In genomic region chr10:20259476-20259875, GRCm38 (mm10) we compare ENCODE assay signal across 16 mouse cellular contexts.
"Had no signal": no experiment of that assay in that cellular context is flagged by ENCODE, and none has a peak within 500 bp of the region (broad histone marks: within the 10 kb centered on the region; RNA-seq: fewer than 3 reads in every experiment).

No protein-coding gene starts in this region.

- H3K4me2 ChIP-seq: hindbrain, embryonic 14.5 days; intestine, embryonic 15.5 days; limb, embryonic 12.5 days; liver, embryonic 13.5 days; lung, embryonic 15.5 days; neural tube, embryonic 12.5 days; stomach, embryonic 15.5 days had no signal

- H3K27ac ChIP-seq: hindbrain, embryonic 14.5 days; intestine, embryonic 15.5 days; limb, embryonic 12.5 days; liver, embryonic 13.5 days; lung, embryonic 15.5 days; neural tube, embryonic 12.5 days; stomach, embryonic 15.5 days had no signal

- H3K4me3 ChIP-seq: intestine, embryonic 15.5 days; limb, embryonic 12.5 days; liver, embryonic 13.5 days; lung, embryonic 15.5 days; myocyte; neural tube, embryonic 12.5 days; stomach, embryonic 15.5 days had no signal

- H3K9ac ChIP-seq: hindbrain, embryonic 14.5 days; intestine, embryonic 15.5 days; limb, embryonic 12.5 days; liver, embryonic 13.5 days; liver, postnatal 0 days; lung, embryonic 15.5 days; neural tube, embryonic 12.5 days; stomach, embryonic 15.5 days had no signal

- H3K4me1 ChIP-seq: intestine, embryonic 15.5 days; lung, embryonic 15.5 days; neural tube, embryonic 12.5 days; stomach, embryonic 15.5 days had no signal

- H3K9me3 ChIP-seq: intestine, embryonic 15.5 days; limb, embryonic 12.5 days; liver, embryonic 13.5 days; lung, embryonic 15.5 days; neural tube, embryonic 12.5 days; stomach, embryonic 15.5 days had no signal

- ATAC-seq: intestine, embryonic 15.5 days; liver, postnatal 0 days had no signal

- DNase-seq: layer of hippocampus, postnatal 36 days; liver; liver, embryonic 13.5 days; liver, postnatal 0 days; lung, postnatal 14 days; midbrain, embryonic 14.5 days; retina, postnatal 1 day; thymus, adult 2 months; thymus, postnatal 25 days had no signal

- H3K27me3 ChIP-seq: intestine, embryonic 15.5 days; limb, embryonic 12.5 days; liver, embryonic 13.5 days; lung, embryonic 15.5 days; neural tube, embryonic 12.5 days; stomach, embryonic 15.5 days had no signal

- H3K36me3 ChIP-seq: intestine, embryonic 15.5 days; limb, embryonic 12.5 days; liver, embryonic 13.5 days; lung, embryonic 15.5 days; neural tube, embryonic 12.5 days; stomach, embryonic 15.5 days had no signal
